Mouse (Mus musculus) spleen, adult 18-20 months (tissue): ENCODE measurements at regions not wholly inside any gene's neighbourhood (a gene's known extent, or its start where the extent isn't known, plus 50 kb on each side); places are given as distances from the start of the nearest gene placed in this dataset.

Experiments
- DNase-seq, 2 experiments: peaks; one replicate each; pipeline ENCODE4 v3.0.0; 2022; ENCODE audit warnings: mixed read lengths in 2 of 2

GRCm38 (mm10) chr12:26130811-26131210 lies 284.2 kb downstream of the Rnf144a start:
- DNase-seq, result no peak

- no peak for DNase-seq
Measured at GRCm38 (mm10) chr12:26130011-26130410, 285.0 kb downstream of the Rnf144a start.

- DNase-seq, result no peak
Measured at GRCm38 (mm10) chr12:26129511-26129910, 285.5 kb downstream of the Rnf144a start.

- no peak for DNase-seq
Measured at GRCm38 (mm10) chr12:26128851-26129250, 286.2 kb downstream of the Rnf144a start.

- no peak for DNase-seq
Measured at GRCm38 (mm10) chr12:26126260-26126659, 288.8 kb downstream of the Rnf144a start.

- DNase-seq, result no peak
Measured at GRCm38 (mm10) chr12:26124211-26124610, 290.8 kb downstream of the Rnf144a start.

GRCm38 (mm10) chr12:26115339-26115912 lies 299.6 kb downstream of the Rnf144a start:
- no peak for DNase-seq

GRCm38 (mm10) chr12:26112166-26113019 lies 302.7 kb downstream of the Rnf144a start:
- no peak for DNase-seq

GRCm38 (mm10) chr12:26109866-26110265 lies 305.2 kb downstream of the Rnf144a start:
- no peak for DNase-seq

- no peak for DNase-seq
Measured at GRCm38 (mm10) chr12:26104372-26104771, 310.7 kb downstream of the Rnf144a start.

- no peak for DNase-seq
Measured at GRCm38 (mm10) chr12:26102384-26102783, 312.7 kb downstream of the Rnf144a start.

- DNase-seq, result no peak
Measured at GRCm38 (mm10) chr12:26100140-26100539, 314.9 kb downstream of the Rnf144a start.

- no peak for DNase-seq
Measured at GRCm38 (mm10) chr12:26099176-26099575, 315.9 kb downstream of the Rnf144a start.

GRCm38 (mm10) chr12:26092311-26092710 lies 322.7 kb downstream of the Rnf144a start:
- DNase-seq, result no peak

- DNase-seq, result no peak
Measured at GRCm38 (mm10) chr12:26091865-26092264, 323.2 kb downstream of the Rnf144a start.

GRCm38 (mm10) chr12:26088389-26088788 lies 326.7 kb downstream of the Rnf144a start:
- DNase-seq, result no peak

- no peak for DNase-seq
Measured at GRCm38 (mm10) chr12:26086923-26087322, 328.1 kb downstream of the Rnf144a start.

GRCm38 (mm10) chr12:26086414-26086813 lies 328.6 kb downstream of the Rnf144a start:
- DNase-seq, result no peak

- no peak for DNase-seq
Measured at GRCm38 (mm10) chr12:26079061-26079625, 335.9 kb downstream of the Rnf144a start.

- DNase-seq, result no peak
Measured at GRCm38 (mm10) chr12:26075638-26076254, 339.3 kb downstream of the Rnf144a start.

- no peak for DNase-seq
Measured at GRCm38 (mm10) chr12:26072180-26072579, 342.9 kb downstream of the Rnf144a start.

- DNase-seq, result peak; percentile 38 to 68
Measured at GRCm38 (mm10) chr12:26071610-26072009, 343.4 kb downstream of the Rnf144a start.

- DNase-seq, result no peak
Measured at GRCm38 (mm10) chr12:26068685-26069008, 346.4 kb downstream of the Rnf144a start.
